Mouse (Mus musculus): Measurements from ENCODE around the gene Ankrd17.

DNA sequence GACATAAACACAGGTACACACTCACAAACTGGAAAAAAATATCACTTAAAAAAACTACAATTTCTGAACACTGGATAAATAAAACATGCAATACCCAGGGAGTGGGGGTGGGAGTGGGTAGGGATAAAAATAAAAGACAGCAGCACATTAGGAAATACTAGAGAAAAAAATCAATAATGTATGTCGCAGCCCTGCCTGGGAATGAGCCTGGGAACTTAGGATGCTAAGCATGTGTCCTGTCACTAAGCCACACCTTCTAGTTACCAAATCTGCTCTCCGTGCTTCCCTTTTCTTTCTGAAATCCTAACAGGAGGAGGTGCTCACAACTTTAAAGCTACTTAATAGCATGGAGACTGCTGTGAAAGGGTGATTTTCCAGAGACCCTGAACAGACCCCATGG, 136.6 kb downstream of the Ankrd17 start:
- TF ChIP-seq CTCF (IDR thresholded peaks at IDR 0.05; ENCODE audit: borderline replicate concordance, control insufficient read depth, extremely low read depth, insufficient read depth, low read length, poor library complexity) (no peak), POLR2A (IDR thresholded peaks at IDR 0.05; ENCODE audit: control insufficient read depth, extremely low read depth, insufficient read depth, low read length, poor library complexity) (no peak)

All from thymus, adult 2 months (tissue).